ENCODE assay signal across 17 mouse cellular contexts in genomic region chr6:30152649-30153048, GRCm38 (mm10).
DNase-seq lines count a peak whose midpoint lies in the region; ATAC-seq lines count a peak whose summit lies in the region.
"Had no signal": no experiment of that assay in that cellular context is flagged by ENCODE, and none has a peak within 500 bp of the region (broad histone marks: within the 10 kb centered on the region; RNA-seq: fewer than 3 reads in every experiment).

No protein-coding gene starts in this region.

- no peak for ATAC-seq in heart, embryonic 12.5 days (ENCODE audit: insufficient number of reproducible peaks, low FRiP score)
- ATAC-seq in midbrain, embryonic 13.5 days = peak; percentile 67
- peak; percentile 54; the same call in 1 of the 2 replicates for ATAC-seq in hindbrain, embryonic 13.5 days (ENCODE audit: low FRiP score)
- ATAC-seq in neural tube, embryonic 13.5 days (ENCODE audit: low read depth) = 0 out of 2 replicates have a peak, but pooled peaks have one; percentile 68
- ATAC-seq in activated CD4-positive, CD25-positive, alpha-beta regulatory T cell, adult 4 months = no peak
- ATAC-seq in megakaryocyte progenitor cell, adult 5-6 weeks (replicated peaks; ENCODE audit: poor library complexity) = no peak

- H3K36me3 ChIP-seq in heart, embryonic 12.5 days = peaks cover 44% of the 10 kb centered on the region
- peaks cover 29% of the 10 kb centered on the region for H3K36me3 ChIP-seq in midbrain, embryonic 13.5 days
- H3K36me3 ChIP-seq in midbrain, embryonic 10.5 days = peaks cover 61% of the 10 kb centered on the region
- H3K36me3 ChIP-seq in hindbrain, embryonic 13.5 days = peaks cover 33% of the 10 kb centered on the region
- peaks cover 24% of the 10 kb centered on the region for H3K36me3 ChIP-seq in neural tube, embryonic 13.5 days

- peaks cover 4% of the 10 kb centered on the region; the same call in 1 of the 2 replicates for H3K4me1 ChIP-seq in heart, embryonic 12.5 days (replicated peaks)
- H3K4me1 ChIP-seq in midbrain, embryonic 13.5 days (replicated peaks) = peaks cover 23% of the 10 kb centered on the region
- H3K4me1 ChIP-seq in midbrain, embryonic 10.5 days = peaks cover 19% of the 10 kb centered on the region
- peaks cover 20% of the 10 kb centered on the region for H3K4me1 ChIP-seq in hindbrain, embryonic 13.5 days (replicated peaks)
- peaks cover 26% of the 10 kb centered on the region for H3K4me1 ChIP-seq in neural tube, embryonic 13.5 days (replicated peaks)

- intact Hi-C loops in heart, postnatal 10 days (cut with DNase I) = no loop called here

- H3K4me3 ChIP-seq in heart, embryonic 12.5 days = no peak overlapping the region
- H3K4me3 ChIP-seq in midbrain, embryonic 13.5 days (replicated peaks) = no peak overlapping the region
- H3K4me3 ChIP-seq in midbrain, embryonic 10.5 days = no peak overlapping the region
- no peak overlapping the region for H3K4me3 ChIP-seq in hindbrain, embryonic 13.5 days
- H3K4me3 ChIP-seq in neural tube, embryonic 13.5 days = no peak overlapping the region
- H3K4me3 ChIP-seq: heart, embryonic 15.5 days; megakaryocyte, embryonic 14.5 days had no signal

- WGBS in heart, embryonic 12.5 days = 72% methylated on average over 10 of the region's 10 CpGs
- 48% methylated on average over 10 of the region's 10 CpGs for WGBS in midbrain, embryonic 13.5 days
- WGBS in midbrain, embryonic 10.5 days = 80% methylated on average over 10 of the region's 10 CpGs
- WGBS in hindbrain, embryonic 13.5 days = 49% methylated on average over 10 of the region's 10 CpGs
- 39% methylated on average over 10 of the region's 10 CpGs for WGBS in neural tube, embryonic 13.5 days

- H3K4me2 ChIP-seq in heart, embryonic 12.5 days = no peak overlapping the region
- no peak overlapping the region for H3K4me2 ChIP-seq in midbrain, embryonic 13.5 days (replicated peaks)
- H3K4me2 ChIP-seq in hindbrain, embryonic 13.5 days = no peak overlapping the region
- H3K4me2 ChIP-seq in neural tube, embryonic 13.5 days = no peak overlapping the region
- H3K4me2 ChIP-seq: heart, embryonic 15.5 days had no signal

- H3K27me3 ChIP-seq in heart, embryonic 12.5 days (replicated peaks) = no peaks in the 10 kb centered on the region
- no peaks in the 10 kb centered on the region for H3K27me3 ChIP-seq in midbrain, embryonic 13.5 days
- no peaks in the 10 kb centered on the region for H3K27me3 ChIP-seq in midbrain, embryonic 10.5 days (ENCODE audit: low read depth, poor library complexity, severe bottlenecking)
- H3K27me3 ChIP-seq in hindbrain, embryonic 13.5 days = no peaks in the 10 kb centered on the region
- H3K27me3 ChIP-seq in neural tube, embryonic 13.5 days = no peaks in the 10 kb centered on the region
- H3K27me3 ChIP-seq: heart, embryonic 15.5 days had no signal

- peak; percentile 53 to 68 for DNase-seq in heart, postnatal 10 days
- DNase-seq in midbrain, embryonic 10.5 days (ENCODE audit: low spot score) = no peak
- DNase-seq: adrenal gland, postnatal 10 days; cerebellum, postnatal 36 days; gastrocnemius, postnatal 25 days; kidney, postnatal 25 days; left cerebral cortex, postnatal 4 days; right cerebral cortex, adult 18-20 months had no signal

- no peak overlapping the region for H3K27ac ChIP-seq in heart, embryonic 12.5 days (ENCODE audit: poor library complexity, severe bottlenecking)
- H3K27ac ChIP-seq in midbrain, embryonic 13.5 days = peak overlapping the region; percentile 35; the same call in 1 of the 2 replicates
- no peak overlapping the region for H3K27ac ChIP-seq in midbrain, embryonic 10.5 days (replicated peaks)
- peak overlapping the region; percentile 48 for H3K27ac ChIP-seq in hindbrain, embryonic 13.5 days
- peak overlapping the region; percentile 64 for H3K27ac ChIP-seq in neural tube, embryonic 13.5 days (replicated peaks)
- H3K27ac ChIP-seq: heart, embryonic 15.5 days; liver, embryonic 14.5 days had no signal

- no peaks in the 10 kb centered on the region for H3K9me3 ChIP-seq in heart, embryonic 12.5 days (replicated peaks)
- no peaks in the 10 kb centered on the region for H3K9me3 ChIP-seq in midbrain, embryonic 13.5 days
- no peaks in the 10 kb centered on the region for H3K9me3 ChIP-seq in midbrain, embryonic 10.5 days (replicated peaks)
- no peaks in the 10 kb centered on the region for H3K9me3 ChIP-seq in hindbrain, embryonic 13.5 days
- H3K9me3 ChIP-seq in neural tube, embryonic 13.5 days = no peaks in the 10 kb centered on the region
- H3K9me3 ChIP-seq: heart, embryonic 15.5 days; megakaryocyte, embryonic 14.5 days had no signal

- no peak overlapping the region for H3K9ac ChIP-seq in heart, embryonic 12.5 days
- no peak overlapping the region for H3K9ac ChIP-seq in midbrain, embryonic 13.5 days (replicated peaks)
- peak overlapping the region; percentile 19; the same call in 1 of the 2 replicates for H3K9ac ChIP-seq in hindbrain, embryonic 13.5 days
- 0 out of 2 replicates have a peak overlapping the region, but pooled peaks have one; percentile 22 for H3K9ac ChIP-seq in neural tube, embryonic 13.5 days
- H3K9ac ChIP-seq: heart, embryonic 15.5 days; liver, embryonic 14.5 days had no signal

Comparison
In these comparisons a context has a peak if more than half of its experiments do, and no peak if none do; other contexts are left out.
1. H3K27ac ChIP-seq: peak in midbrain, embryonic 13.5 days (single experiment), hindbrain, embryonic 13.5 days (single experiment) and neural tube, embryonic 13.5 days (single experiment); none in heart, embryonic 12.5 days (single experiment) and midbrain, embryonic 10.5 days (single experiment).
2. ATAC-seq: peak in midbrain, embryonic 13.5 days (single experiment), hindbrain, embryonic 13.5 days (single experiment) and neural tube, embryonic 13.5 days (single experiment); none in heart, embryonic 12.5 days (single experiment), activated CD4-positive, CD25-positive, alpha-beta regulatory T cell, adult 4 months (single experiment) and megakaryocyte progenitor cell, adult 5-6 weeks (single experiment).
3. H3K9ac ChIP-seq: peak in hindbrain, embryonic 13.5 days (single experiment) and neural tube, embryonic 13.5 days (single experiment); none in heart, embryonic 12.5 days (single experiment) and midbrain, embryonic 13.5 days (single experiment).